Mouse (Mus musculus) frontal cortex, adult 2 months (tissue): ENCODE results near the gene Slc25a16. TPM values are rescaled to one million over a fixed set of nuclear protein-coding genes. Genes with fewer than 3 reads are reported as not detected.
"Not testable (repeated sequence)": the region's sequence is repeated elsewhere in the genome, so short reads cannot be mapped to it uniquely, and the experiment has no call there.

ENCODE experiments used
- DNase-seq, 2 experiments: peaks; one replicate each; pipeline ENCODE4 v3.0.0; 2022; ENCODE audit warnings: low spot score in 1 of 2; ENCODE audit errors: extremely low spot score in 1 of 2
- polyA plus RNA-seq: library from polyadenylated mRNA; depleted of rRNA; stranded (reverse); fragments of >200 nt; gene quantifications from 2 replicates; pipeline ENCODE4 v1.2.3, GENCODE M21; 2012

Slc25a16 gene
- polyA plus RNA-seq, 1 experiment = 37.9 TPM

- no peak for DNase-seq
These were observed 18.6 kb upstream of the Slc25a16 start for GRCm38 (mm10) chr10:62901826-62902225.

- no peak for DNase-seq
These were observed 17.6 kb upstream of the Slc25a16 start for GRCm38 (mm10) chr10:62902829-62903228.

- DNase-seq = no peak
These were observed 14.1 kb upstream of the Slc25a16 start for GRCm38 (mm10) chr10:62906336-62906735.

- DNase-seq = not testable (repeated sequence)
These were observed 11.5 kb upstream of the Slc25a16 start, which contains the start of gene Tet1 for GRCm38 (mm10) chr10:62908896-62909295. Gene Tet1 (minus strand): TSS chr10:62908996.

- DNase-seq = no peak
These were observed 9.3 kb upstream of the Slc25a16 start for GRCm38 (mm10) chr10:62911120-62911519.

GRCm38 (mm10) chr10:62918985-62919384 is 1.4 kb upstream of the Slc25a16 start:
- DNase-seq = no peak

GRCm38 (mm10) chr10:62920766-62921156 is 328 bp downstream of the Slc25a16 start:
- peak in 1 of 2 experiments; percentile 3 for DNase-seq

- no peak for DNase-seq
These were observed 3.7 kb downstream of the Slc25a16 start for GRCm38 (mm10) chr10:62924096-62924635.

- no peak for DNase-seq
These were observed 11.9 kb downstream of the Slc25a16 start for GRCm38 (mm10) chr10:62932381-62932780.

- no peak for DNase-seq
These were observed 24.6 kb downstream of the Slc25a16 start for GRCm38 (mm10) chr10:62944975-62945580.

- peak; percentile 7 to 71 for DNase-seq
These were observed 26.5 kb downstream of the Slc25a16 start, which contains the start of gene Dna2 for GRCm38 (mm10) chr10:62946738-62947471. Gene Dna2 (plus strand): TSS chr10:62947026.

GRCm38 (mm10) chr10:62948551-62948950 is 28.1 kb downstream of the Slc25a16 start:
- DNase-seq = no peak

GRCm38 (mm10) chr10:62963956-62964355 is 43.5 kb downstream of the Slc25a16 start:
- no peak for DNase-seq

- no peak for DNase-seq
These were observed 45.4 kb downstream of the Slc25a16 start for GRCm38 (mm10) chr10:62965796-62966195.

GRCm38 (mm10) chr10:62966291-62966690 is 45.9 kb downstream of the Slc25a16 start:
- DNase-seq = no peak

- peak in 1 of 2 experiments; percentile 14 for DNase-seq
These were observed 51.4 kb downstream of the Slc25a16 start for GRCm38 (mm10) chr10:62971821-62972220.

- DNase-seq = no peak
These were observed 59.2 kb downstream of the Slc25a16 start for GRCm38 (mm10) chr10:62979667-62980038.

- peak; percentile 77 to 93 for DNase-seq
These were observed 59.9 kb downstream of the Slc25a16 start, which contains the start of gene Rufy2 for GRCm38 (mm10) chr10:62980039-62980954. Gene Rufy2 (plus strand): TSS chr10:62980223.

- DNase-seq = no peak
These were observed 63.6 kb downstream of the Slc25a16 start for GRCm38 (mm10) chr10:62984072-62984471.

GRCm38 (mm10) chr10:62984495-62984894 is 64.1 kb downstream of the Slc25a16 start:
- DNase-seq = no peak

- no peak for DNase-seq
These were observed 66.9 kb downstream of the Slc25a16 start for GRCm38 (mm10) chr10:62987341-62987740.
